Mouse (Mus musculus) embryo, embryonic 10.5 days (tissue): ENCODE data around the gene Rabl6.

Experiments used
- DNase-seq: peaks from one replicate; pipeline ENCODE4 v3.0.0-alpha.2; 2015; ENCODE audit warnings: low spot score

Rabl6 gene

DNA sequence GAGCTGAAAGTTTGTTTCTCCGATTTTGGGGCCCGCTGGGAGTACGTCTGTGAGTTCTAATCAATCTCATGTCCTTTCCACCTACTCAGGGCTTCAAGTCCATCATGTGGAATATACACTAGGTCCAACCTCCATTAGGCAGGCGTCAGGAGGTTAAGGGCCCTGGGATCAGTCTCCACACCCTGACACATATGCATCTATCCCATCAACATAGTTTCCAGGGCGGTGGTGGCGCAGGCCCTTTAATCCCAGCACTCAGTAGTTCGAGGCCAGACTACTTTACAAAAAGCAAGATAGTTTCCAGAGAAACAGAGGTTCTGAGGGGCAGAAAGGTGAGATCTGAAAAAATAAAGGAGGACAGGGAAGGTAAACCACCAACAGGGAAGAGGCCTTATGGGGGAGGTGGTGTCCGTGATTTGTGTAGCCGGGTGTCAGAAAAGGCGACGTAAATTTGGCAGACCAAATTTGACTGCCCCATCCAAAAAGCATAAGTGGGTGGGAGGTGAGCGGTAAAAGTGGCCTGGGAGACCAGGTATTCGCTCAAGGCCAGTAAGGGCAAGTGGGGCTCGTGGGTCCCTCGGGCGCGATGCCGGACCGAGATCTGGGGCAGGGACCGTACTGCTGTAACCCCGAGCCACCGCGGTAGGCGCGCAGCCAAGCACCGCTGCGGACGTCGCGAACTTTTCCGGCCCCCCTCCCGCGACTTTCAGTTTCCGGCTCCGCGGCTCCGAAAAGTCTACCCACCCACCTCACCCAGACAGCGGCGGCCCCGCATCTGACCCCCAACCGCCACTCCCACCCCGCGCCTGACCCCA, 62.1 kb downstream of the Rabl6 start:
- DNase-seq: no peak

GRCm38 (mm10) chr2:25541644-25542367, 66.5 kb downstream of the Rabl6 start:
- DNase-seq: no peak

DNA sequence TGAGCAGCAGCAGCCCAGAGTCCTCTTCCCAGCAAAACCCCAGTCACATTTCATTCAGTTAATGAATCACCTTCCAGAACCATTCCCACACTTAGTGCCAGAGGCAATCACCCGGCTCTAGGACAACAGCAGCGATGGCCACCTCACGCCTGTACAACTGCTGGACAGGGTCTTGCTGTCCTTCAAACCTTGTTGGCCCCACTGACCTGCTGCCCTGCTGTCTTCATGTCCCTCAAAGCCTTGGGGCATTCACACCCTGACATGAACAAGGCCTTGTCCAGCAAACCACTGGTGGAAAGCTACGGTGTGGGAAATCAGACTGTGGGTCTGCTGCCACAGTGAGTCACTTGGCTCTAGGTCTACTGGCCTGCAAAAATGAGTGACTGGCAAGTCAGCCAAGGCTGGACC, 67.8 kb downstream of the Rabl6 start:
- DNase-seq: no peak

DNA sequence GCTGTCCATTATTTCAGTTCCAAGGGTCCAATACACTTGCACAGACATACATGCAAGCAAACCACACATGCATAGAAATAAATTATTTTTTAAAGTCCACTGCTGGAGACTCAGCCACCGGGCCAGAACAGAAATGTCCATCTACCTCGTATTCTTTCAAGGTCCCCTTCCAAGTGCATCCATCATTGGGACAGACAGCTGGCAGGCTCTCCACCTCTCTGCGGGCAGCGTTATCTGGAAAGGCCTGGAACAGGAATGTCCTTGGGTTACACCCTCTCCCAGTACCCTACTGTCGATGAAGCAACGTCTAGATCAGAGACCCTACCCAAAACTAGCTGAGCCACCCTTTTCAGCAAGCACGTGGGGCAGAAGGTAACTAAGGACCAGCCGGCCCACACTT, 71.8 kb downstream of the Rabl6 start:
- no peak for DNase-seq

DNA sequence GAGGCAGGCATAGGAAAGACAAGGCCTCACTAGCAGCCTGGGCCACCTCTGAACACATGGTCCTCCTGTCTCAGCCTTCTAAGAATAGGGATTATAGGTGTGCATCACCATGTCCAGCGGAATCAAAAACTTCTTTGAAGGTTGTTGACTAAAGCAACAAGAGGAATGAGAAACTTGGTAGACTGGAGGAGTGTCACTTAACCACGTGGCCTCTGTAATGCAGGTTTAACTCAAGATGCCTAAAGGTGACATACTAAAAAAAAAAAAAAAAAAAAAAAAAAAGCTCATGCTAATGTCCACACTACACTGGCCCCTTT, 73.5 kb downstream of the Rabl6 start:
- DNase-seq: no peak

GRCm38 (mm10) chr2:25534178-25534865, 74.0 kb downstream of the Rabl6 start:
- DNase-seq: no peak

DNA sequence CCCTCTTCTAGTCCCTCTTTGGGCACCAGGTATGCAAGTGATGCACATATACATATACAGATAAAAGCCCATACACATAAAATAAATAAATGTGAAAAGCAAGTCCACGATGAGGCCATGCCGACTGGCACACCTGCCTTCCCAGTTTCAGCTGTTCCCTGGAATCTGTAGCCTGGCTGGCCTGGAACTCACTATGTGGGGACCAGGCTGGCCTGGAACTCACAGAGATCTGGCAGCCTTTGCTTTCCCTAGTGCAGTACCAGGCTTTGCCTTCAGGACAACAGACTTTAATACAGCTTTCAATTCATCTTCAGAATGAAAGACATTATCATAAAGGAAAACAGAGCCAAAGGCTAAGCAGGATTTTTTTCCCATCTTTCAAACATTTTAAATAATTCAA, 74.6 kb downstream of the Rabl6 start:
- no peak for DNase-seq
